Mouse (Mus musculus) G1E (cell line): ENCODE data around the gene Nfe2l1.
A peak's percentile ranks its signal among the peaks of the same experiment; 100 is the strongest.

ENCODE experiments used
- CTCF ChIP-seq: IDR thresholded peaks from 2 replicates; pipeline ENCODE4 v1.5.1; 2012; ENCODE audit warnings: low read depth, low read length, inconsistent platforms, mixed read lengths
- GATA1 ChIP-seq: IDR thresholded peaks from 2 replicates; pipeline ENCODE4 v1.6.1; 2012; ENCODE audit warnings: borderline replicate concordance, low read length, inconsistent platforms, mixed read lengths
- GATA2 ChIP-seq: IDR thresholded peaks from 2 replicates; pipeline ENCODE4 v1.6.1; 2012; ENCODE audit warnings: low read depth, low read length, inconsistent platforms, borderline replicate concordance
- POLR2AphosphoS5 ChIP-seq: IDR thresholded peaks from 2 replicates; pipeline ENCODE4 v1.6.1; 2012; ENCODE audit warnings: low read depth, low read length, inconsistent platforms; ENCODE audit not compliant: insufficient replicate concordance
- TAL1 ChIP-seq: conservative IDR thresholded peaks from 2 replicates; pipeline ENCODE4 v1.6.1; 2012; ENCODE audit warnings: low read depth, low read length, inconsistent platforms, mixed read lengths

- TF ChIP-seq GATA1: no peak
- TF ChIP-seq CTCF: peak; percentile 92
- TF ChIP-seq TAL1: no peak
- TF ChIP-seq GATA2: no peak
- no peak for TF ChIP-seq POLR2AphosphoS5
Measured at GRCm38 (mm10) chr11:96860564-96860963, 30.8 kb upstream of the Nfe2l1 start.
